Mouse (Mus musculus): ENCODE results near the gene Ripk3. TPM values are rescaled to one million over a fixed set of nuclear protein-coding genes. Genes with fewer than 3 reads are reported as not detected.

Ripk3 gene
- polyA plus RNA-seq, 1 experiment from 2014 or later: 16.9 TPM

GRCm38 (mm10) chr14:55793461-55793860 is 4.8 kb upstream of the Ripk3 start:
- Histone ChIP-seq H3K4me3 (replicated peaks) (no peak overlapping the region), H3K9me3 (replicated peaks) (no peaks in the 10 kb centered on the region), H3K4me1 (replicated peaks) (peaks cover 14% of the 10 kb centered on the region), H3K4me2 (no peak overlapping the region), H3K9ac (no peak overlapping the region), H3K27ac (replicated peaks) (no peak overlapping the region), H3K36me3 (replicated peaks) (no peaks in the 10 kb centered on the region), H3K27me3 (peaks cover 3% of the 10 kb centered on the region; the same call in 1 of the 2 replicates)
- WGBS (ENCODE audit: insufficient replicate concordance): 42% methylated on average over 2 of the region's 2 CpGs
- no peak for ATAC-seq (ENCODE audit: insufficient read depth)

- no peak for ATAC-seq (ENCODE audit: insufficient read depth)
- Histone ChIP-seq H3K36me3 (replicated peaks) (no peaks in the 10 kb centered on the region), H3K4me2 (peak overlapping the region; percentile 88), H3K9ac (0 out of 2 replicates have a peak overlapping the region, but pooled peaks have one; percentile 35), H3K27ac (replicated peaks) (no peak overlapping the region), H3K9me3 (replicated peaks) (no peaks in the 10 kb centered on the region), H3K4me3 (replicated peaks) (peak overlapping the region; percentile 59), H3K4me1 (replicated peaks) (peaks cover 17% of the 10 kb centered on the region), H3K27me3 (peaks cover 40% of the 10 kb centered on the region)
- 39% methylated on average over 11 of the region's 11 CpGs for WGBS (ENCODE audit: insufficient replicate concordance)
These were observed 934 bp downstream of the Ripk3 start for GRCm38 (mm10) chr14:55787731-55788130.

- peaks cover 27% of the 10 kb centered on the region for H3K4me1 ChIP-seq (replicated peaks)
- no peak overlapping the region for H3K4me3 ChIP-seq (replicated peaks)
- no peak overlapping the region for H3K4me2 ChIP-seq
- H3K9ac ChIP-seq: no peak overlapping the region
- no peaks in the 10 kb centered on the region for H3K9me3 ChIP-seq (replicated peaks)
- H3K27ac ChIP-seq (replicated peaks): no peak overlapping the region
- H3K36me3 ChIP-seq (replicated peaks): no peaks in the 10 kb centered on the region
- 36% methylated on average over 6 of the region's 6 CpGs for WGBS (ENCODE audit: insufficient replicate concordance)
- no peak for ATAC-seq (ENCODE audit: insufficient read depth)
- H3K27me3 ChIP-seq: peaks cover 52% of the 10 kb centered on the region
These were observed 3.5 kb downstream of the Ripk3 start for GRCm38 (mm10) chr14:55785195-55785594.

GRCm38 (mm10) chr14:55783958-55784235 is 4.8 kb downstream of the Ripk3 start, which contains the start of gene Adcy4:
TSS of gene Adcy4 (minus strand) at chr14:55784095.
- Histone ChIP-seq H3K4me1 (replicated peaks) (peaks cover 26% of the 10 kb centered on the region), H3K4me3 (replicated peaks) (peak within 1 kb of the TSS; percentile 29), H3K36me3 (replicated peaks) (no peaks in the 10 kb centered on the region), H3K9me3 (replicated peaks) (no peaks in the 10 kb centered on the region), H3K27me3 (peaks cover 52% of the 10 kb centered on the region), H3K9ac (no peak within 1 kb of the TSS), H3K27ac (replicated peaks) (no peak within 1 kb of the TSS), H3K4me2 (peak within 1 kb of the TSS; percentile 48)
- no peak for ATAC-seq (ENCODE audit: insufficient read depth)
- WGBS (ENCODE audit: insufficient replicate concordance): 22% methylated on average over 13 of the region's 13 CpGs

- no peak for ATAC-seq (ENCODE audit: insufficient read depth)
These were observed 5.3 kb downstream of the Ripk3 start for GRCm38 (mm10) chr14:55783171-55783957.

GRCm38 (mm10) chr14:55782361-55782960 is 6.2 kb downstream of the Ripk3 start:
- Histone ChIP-seq H3K27me3 (peaks cover 46% of the 10 kb centered on the region), H3K4me1 (replicated peaks) (peaks cover 21% of the 10 kb centered on the region), H3K4me3 (replicated peaks) (no peak overlapping the region), H3K27ac (replicated peaks) (no peak overlapping the region), H3K36me3 (replicated peaks) (no peaks in the 10 kb centered on the region), H3K4me2 (peak overlapping the region; percentile 25; the same call in 1 of the 2 replicates), H3K9me3 (replicated peaks) (no peaks in the 10 kb centered on the region), H3K9ac (no peak overlapping the region)
- WGBS (ENCODE audit: insufficient replicate concordance): 50% methylated on average over 9 of the region's 9 CpGs
- no peak for ATAC-seq (ENCODE audit: insufficient read depth)

More at GRCm38 (mm10) chr14:55783171-55783957, 5.3 kb downstream of the Ripk3 start:
- H3K36me3 ChIP-seq (replicated peaks): no peaks in the 10 kb centered on the region
- H3K27ac ChIP-seq (replicated peaks): no peak overlapping the region
- H3K9me3 ChIP-seq (replicated peaks): no peaks in the 10 kb centered on the region
- H3K4me3 ChIP-seq (replicated peaks): peak overlapping the region; percentile 29
- 13% methylated on average over 31 of the region's 31 CpGs for WGBS (ENCODE audit: insufficient replicate concordance)
- no peak overlapping the region for H3K9ac ChIP-seq
- peaks cover 22% of the 10 kb centered on the region for H3K4me1 ChIP-seq (replicated peaks)
- H3K27me3 ChIP-seq: peaks cover 55% of the 10 kb centered on the region
- H3K4me2 ChIP-seq: peak overlapping the region; percentile 48

GRCm38 (mm10) chr14:55781310-55781709 is 7.4 kb downstream of the Ripk3 start:
- H3K4me1 ChIP-seq (replicated peaks): peaks cover 31% of the 10 kb centered on the region
- peaks cover 40% of the 10 kb centered on the region for H3K27me3 ChIP-seq
- WGBS (ENCODE audit: insufficient replicate concordance): 16% methylated on average over 14 of the region's 14 CpGs
- no peak overlapping the region for H3K9ac ChIP-seq
- H3K4me2 ChIP-seq: peak overlapping the region; percentile 15; the same call in 1 of the 2 replicates
- H3K36me3 ChIP-seq (replicated peaks): no peaks in the 10 kb centered on the region
- H3K27ac ChIP-seq (replicated peaks): no peak overlapping the region
- H3K4me3 ChIP-seq (replicated peaks): no peak overlapping the region
- no peaks in the 10 kb centered on the region for H3K9me3 ChIP-seq (replicated peaks)
- 0 out of 2 replicates have a peak, but pooled peaks have one; percentile 37 for ATAC-seq (ENCODE audit: insufficient read depth)

- 62% methylated on average over 11 of the region's 11 CpGs for WGBS (ENCODE audit: insufficient replicate concordance)
- Histone ChIP-seq H3K4me3 (replicated peaks) (no peak overlapping the region), H3K9ac (no peak overlapping the region), H3K9me3 (replicated peaks) (no peaks in the 10 kb centered on the region), H3K36me3 (replicated peaks) (no peaks in the 10 kb centered on the region), H3K27ac (replicated peaks) (no peak overlapping the region), H3K4me2 (no peak overlapping the region), H3K27me3 (peaks cover 40% of the 10 kb centered on the region), H3K4me1 (replicated peaks) (peaks cover 33% of the 10 kb centered on the region)
- no peak for ATAC-seq (ENCODE audit: insufficient read depth)
These were observed 7.9 kb downstream of the Ripk3 start for GRCm38 (mm10) chr14:55780736-55781135.

GRCm38 (mm10) chr14:55779656-55780055 is 9.0 kb downstream of the Ripk3 start:
- Histone ChIP-seq H3K27me3 (peaks cover 45% of the 10 kb centered on the region), H3K9ac (no peak overlapping the region), H3K9me3 (replicated peaks) (no peaks in the 10 kb centered on the region), H3K4me3 (replicated peaks) (no peak overlapping the region), H3K4me1 (replicated peaks) (peaks cover 33% of the 10 kb centered on the region), H3K4me2 (no peak overlapping the region), H3K27ac (replicated peaks) (no peak overlapping the region), H3K36me3 (replicated peaks) (no peaks in the 10 kb centered on the region)
- 60% methylated on average over 16 of the region's 16 CpGs for WGBS (ENCODE audit: insufficient replicate concordance)
- ATAC-seq (ENCODE audit: insufficient read depth): no peak

- H3K27ac ChIP-seq (replicated peaks): no peak overlapping the region
- H3K4me2 ChIP-seq: no peak overlapping the region
- no peaks in the 10 kb centered on the region for H3K36me3 ChIP-seq (replicated peaks)
- no peak for ATAC-seq (ENCODE audit: insufficient read depth)
- H3K9me3 ChIP-seq (replicated peaks): no peaks in the 10 kb centered on the region
- WGBS (ENCODE audit: insufficient replicate concordance): 74% methylated on average over 15 of the region's 15 CpGs
- H3K4me1 ChIP-seq (replicated peaks): peaks cover 33% of the 10 kb centered on the region
- peaks cover 41% of the 10 kb centered on the region for H3K27me3 ChIP-seq
- no peak overlapping the region for H3K4me3 ChIP-seq (replicated peaks)
- no peak overlapping the region for H3K9ac ChIP-seq
These were observed 10.0 kb downstream of the Ripk3 start for GRCm38 (mm10) chr14:55778686-55779085.

GRCm38 (mm10) chr14:55777806-55778205 is 10.9 kb downstream of the Ripk3 start:
- H3K9ac ChIP-seq: no peak overlapping the region
- no peaks in the 10 kb centered on the region for H3K9me3 ChIP-seq (replicated peaks)
- H3K4me2 ChIP-seq: no peak overlapping the region
- peaks cover 31% of the 10 kb centered on the region for H3K4me1 ChIP-seq (replicated peaks)
- ATAC-seq (ENCODE audit: insufficient read depth): no peak
- no peak overlapping the region for H3K4me3 ChIP-seq (replicated peaks)
- WGBS (ENCODE audit: insufficient replicate concordance): 70% methylated on average over 11 of the region's 11 CpGs
- no peak overlapping the region for H3K27ac ChIP-seq (replicated peaks)
- peaks cover 38% of the 10 kb centered on the region for H3K27me3 ChIP-seq
- H3K36me3 ChIP-seq (replicated peaks): no peaks in the 10 kb centered on the region
